Mouse (Mus musculus): ENCODE data around the gene Zfp771.

Zfp771 gene

DNA sequence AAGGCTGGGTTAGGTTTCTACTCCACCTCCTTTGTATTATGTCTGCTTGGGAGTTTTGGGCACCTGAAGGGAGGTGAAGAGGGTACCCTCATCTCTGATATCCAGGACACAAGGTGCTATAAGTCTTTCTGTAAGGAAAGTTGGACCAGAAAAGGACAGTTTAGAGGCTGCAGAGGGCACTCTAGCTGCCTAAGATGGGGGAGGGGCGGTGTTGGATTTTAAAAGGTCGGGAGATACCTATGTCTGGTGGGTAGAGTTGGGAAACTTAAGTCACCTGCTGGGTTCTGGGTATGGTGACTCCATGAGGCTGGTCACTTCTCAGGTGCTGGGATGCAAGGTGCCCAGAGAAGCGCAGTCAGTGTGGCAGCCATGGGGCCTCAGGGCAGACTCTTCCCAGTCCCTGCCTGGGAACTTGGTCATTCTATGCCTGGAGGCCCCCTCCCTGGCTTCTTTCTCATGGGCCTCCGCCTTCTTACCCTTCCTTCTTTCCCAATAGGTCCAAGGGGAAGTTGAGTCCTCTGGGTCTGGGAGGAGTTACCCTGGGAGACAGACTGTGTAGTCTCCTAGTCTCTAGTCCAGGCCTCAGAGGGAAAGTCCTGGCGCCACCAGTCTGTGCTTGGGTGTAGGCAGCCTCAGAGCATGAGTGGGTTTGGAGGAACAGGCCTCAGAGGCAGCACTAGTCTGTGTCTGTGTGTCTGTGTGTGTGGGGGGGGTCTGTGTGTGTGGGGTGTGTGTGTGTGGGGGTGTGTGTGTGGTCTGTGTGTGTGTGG lies 52.9 kb downstream of the Zfp771 start:
- H3K4me3 ChIP-seq (replicated peaks; ENCODE audit: low read length): no peak overlapping the region
- TF ChIP-seq NANOG (IDR thresholded peaks at IDR 0.05; ENCODE audit: borderline replicate concordance, low read length) (no peak), CTCF (conservative IDR thresholded peaks at IDR 0.05; ENCODE audit: low read length) (no peak), POU5F1 (IDR thresholded peaks at IDR 0.05; ENCODE audit: borderline replicate concordance, low read length) (no peak)

GRCm38 (mm10) chr7:127297586-127298193 lies 53.6 kb downstream of the Zfp771 start:
- Histone ChIP-seq H3K36me3 (ENCODE audit: insufficient read depth, low read length) (no peaks in the 10 kb centered on the region), H3K4me1 (replicated peaks; ENCODE audit: low read depth, low read length) (peaks cover 12% of the 10 kb centered on the region), H3K4me3 (replicated peaks; ENCODE audit: low read length) (no peak overlapping the region), H3K9me3 (ENCODE audit: low read length) (no peaks in the 10 kb centered on the region; the same call in 1 of the 2 replicates), H3K27me3 (ENCODE audit: insufficient read depth, low read length) (peaks cover 7% of the 10 kb centered on the region)
- TF ChIP-seq POU5F1 (IDR thresholded peaks at IDR 0.05; ENCODE audit: borderline replicate concordance, low read length) (no peak), NANOG (IDR thresholded peaks at IDR 0.05; ENCODE audit: borderline replicate concordance, low read length) (no peak), CTCF (conservative IDR thresholded peaks at IDR 0.05; ENCODE audit: low read length) (no peak)

More for the DNA sequence above, 52.9 kb downstream of the Zfp771 start:
- Histone ChIP-seq H3K27me3 (ENCODE audit: insufficient read depth, low read length) (0 out of 2 replicates have a peak, but pooled peaks cover 3% of the 10 kb centered on the region), H3K9me3 (ENCODE audit: low read length) (no peaks in the 10 kb centered on the region; the same call in 1 of the 2 replicates), H3K36me3 (ENCODE audit: insufficient read depth, low read length) (no peaks in the 10 kb centered on the region), H3K4me1 (replicated peaks; ENCODE audit: low read depth, low read length) (peaks cover 12% of the 10 kb centered on the region)

Data from E14TG2a.4 (cell line).